Mouse (Mus musculus) liver, postnatal 0 days (tissue): ENCODE measurements at regions not wholly inside any gene's neighbourhood (a gene's known extent, or its start where the extent isn't known, plus 50 kb on each side); places are given as distances from the start of the nearest gene placed in this dataset.

Experiments used
- ATAC-seq: fragments of 200-750 bp; cut with Nextera tagmentation; 2 replicates; pipeline ENCODE4 v1.8.0; 2017; ENCODE audit warnings: mild to moderate bottlenecking, moderate library complexity
- DNase-seq: peaks from one replicate; pipeline ENCODE4 v3.0.0-alpha.2; 2016
- H3K27ac ChIP-seq: fragments of 300-500 bp; sonication (generic); 2 replicates; pipeline ENCODE4 v1.5.1; 2014; ENCODE audit warnings: antibody characterized with exemption, moderate library complexity, mild to moderate bottlenecking, low read depth
- H3K27me3 ChIP-seq: fragments of 300-500 bp; sonication (generic); 2 replicates; pipeline ENCODE4 v1.6.1; 2014; ENCODE audit warnings: low read length, control low read depth, mixed read lengths; ENCODE audit not compliant: insufficient read depth
- H3K36me3 ChIP-seq: fragments of 300-500 bp; sonication (generic); replicated peaks from 2 replicates; pipeline ENCODE4 v1.6.1; 2014; ENCODE audit warnings: mild to moderate bottlenecking, control low read depth, low read length, moderate library complexity, mixed read lengths; ENCODE audit not compliant: insufficient read depth
- H3K4me1 ChIP-seq: fragments of 300-500 bp; sonication (generic); 2 replicates; pipeline ENCODE4 v1.6.1; 2014; ENCODE audit warnings: antibody characterized with exemption, mild to moderate bottlenecking, control low read depth; ENCODE audit not compliant: insufficient read depth
- H3K4me2 ChIP-seq: fragments of 300-500 bp; sonication (generic); 2 replicates; pipeline ENCODE4 v1.6.1; 2014; ENCODE audit warnings: low read depth, mild to moderate bottlenecking, low read length, moderate library complexity, mixed read lengths
- H3K4me3 ChIP-seq: fragments of 300-500 bp; sonication (generic); 2 replicates; pipeline ENCODE4 v1.5.1; 2014; ENCODE audit warnings: low read depth, low read length
- H3K9ac ChIP-seq: fragments of 300-500 bp; sonication (generic); replicated peaks from 2 replicates; pipeline ENCODE4 v1.6.1; 2014; ENCODE audit warnings: mild to moderate bottlenecking, moderate library complexity
- H3K9me3 ChIP-seq: fragments of 300-500 bp; sonication (generic); 2 replicates; pipeline ENCODE4 v1.6.1; 2016; ENCODE audit warnings: mild to moderate bottlenecking, control low read depth, low read length, mixed read lengths
- CTCF ChIP-seq: sonication (generic); IDR thresholded peaks from 2 replicates; pipeline ENCODE4 v1.5.1; 2016; ENCODE audit warnings: antibody characterized with exemption, low read depth
- EP300 ChIP-seq: IDR thresholded peaks from 2 replicates; pipeline ENCODE4 v1.6.1; 2016; ENCODE audit warnings: antibody characterized with exemption, low read depth, mild to moderate bottlenecking
- WGBS: fragments of 180-500 bp; shearing (Covaris S2); extraction: QIAGEN DNeasy Blood & Tissue Kit; methylation state at CpG from one replicate; pipeline ENCODE4 v1.1.7; 2014; ENCODE audit not compliant: insufficient replicate concordance; 5-methylcytosine and 5-hydroxymethylcytosine counted together

GRCm38 (mm10) chr4:131525236-131525635 is 312.9 kb downstream of the Ptpru start:
- no peaks in the 10 kb centered on the region for H3K36me3 ChIP-seq
- no peaks in the 10 kb centered on the region for H3K4me1 ChIP-seq
- TF ChIP-seq CTCF = no peak
- no peak for TF ChIP-seq EP300
- WGBS = 73% methylated on average over 3 of the region's 3 CpGs
- no peak overlapping the region for H3K4me3 ChIP-seq
- H3K27me3 ChIP-seq = no peaks in the 10 kb centered on the region
- ATAC-seq (no peak), DNase-seq (no peak)
- H3K9ac ChIP-seq = no peak overlapping the region
- no peaks in the 10 kb centered on the region for H3K9me3 ChIP-seq
- H3K4me2 ChIP-seq = no peak overlapping the region
- H3K27ac ChIP-seq = no peak overlapping the region

- H3K36me3 ChIP-seq = no peaks in the 10 kb centered on the region
- no peak for TF ChIP-seq CTCF
- no peak for TF ChIP-seq EP300
- no peaks in the 10 kb centered on the region for H3K27me3 ChIP-seq
- 56% methylated on average over 5 of the region's 5 CpGs for WGBS
- no peaks in the 10 kb centered on the region for H3K4me1 ChIP-seq
- H3K4me2 ChIP-seq = no peak overlapping the region
- DNase-seq (no peak), ATAC-seq (no peak)
- no peak overlapping the region for H3K4me3 ChIP-seq
- no peak overlapping the region for H3K27ac ChIP-seq
- H3K9ac ChIP-seq = no peak overlapping the region
- no peaks in the 10 kb centered on the region for H3K9me3 ChIP-seq
These were observed 307.6 kb downstream of the Ptpru start for GRCm38 (mm10) chr4:131530491-131530890.

GRCm38 (mm10) chr4:131531003-131531402 is 307.1 kb downstream of the Ptpru start:
- TF ChIP-seq EP300 = no peak
- TF ChIP-seq CTCF = no peak
- Histone ChIP-seq H3K27ac (no peak overlapping the region), H3K4me3 (no peak overlapping the region), H3K9me3 (no peaks in the 10 kb centered on the region), H3K4me2 (no peak overlapping the region), H3K9ac (no peak overlapping the region), H3K4me1 (no peaks in the 10 kb centered on the region), H3K27me3 (no peaks in the 10 kb centered on the region), H3K36me3 (no peaks in the 10 kb centered on the region)
- no peak for DNase-seq
- ATAC-seq = no peak
- WGBS = 34% methylated on average over 8 of the region's 8 CpGs

DNA sequence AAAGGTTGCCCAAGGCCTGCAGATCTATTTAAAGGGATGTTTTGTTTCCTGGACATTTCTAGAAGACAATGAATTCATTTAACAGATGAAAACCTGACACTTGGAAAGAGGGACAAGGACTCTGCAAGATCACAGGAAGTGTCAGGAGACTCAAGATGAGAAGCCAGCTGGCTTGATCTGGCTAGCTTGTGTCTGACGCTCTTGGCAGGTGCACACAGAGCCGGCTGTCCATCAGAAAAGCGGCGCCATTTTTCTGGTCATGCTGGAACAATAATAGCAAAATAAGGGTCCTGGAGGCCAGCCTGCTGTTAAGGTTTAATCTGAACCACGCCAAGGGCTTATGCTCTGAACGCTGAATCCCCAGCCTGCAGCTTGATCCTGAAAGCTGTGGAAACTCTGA is 303.3 kb downstream of the Ptpru start:
- no peak overlapping the region for H3K27ac ChIP-seq
- no peak overlapping the region for H3K4me2 ChIP-seq
- ATAC-seq (no peak), DNase-seq (no peak)
- no peak overlapping the region for H3K9ac ChIP-seq
- no peaks in the 10 kb centered on the region for H3K9me3 ChIP-seq
- no peaks in the 10 kb centered on the region for H3K27me3 ChIP-seq
- no peaks in the 10 kb centered on the region for H3K4me1 ChIP-seq
- no peak overlapping the region for H3K4me3 ChIP-seq
- TF ChIP-seq EP300 (no peak), CTCF (no peak)
- 88% methylated on average over 6 of the region's 6 CpGs for WGBS
- no peaks in the 10 kb centered on the region for H3K36me3 ChIP-seq

DNA sequence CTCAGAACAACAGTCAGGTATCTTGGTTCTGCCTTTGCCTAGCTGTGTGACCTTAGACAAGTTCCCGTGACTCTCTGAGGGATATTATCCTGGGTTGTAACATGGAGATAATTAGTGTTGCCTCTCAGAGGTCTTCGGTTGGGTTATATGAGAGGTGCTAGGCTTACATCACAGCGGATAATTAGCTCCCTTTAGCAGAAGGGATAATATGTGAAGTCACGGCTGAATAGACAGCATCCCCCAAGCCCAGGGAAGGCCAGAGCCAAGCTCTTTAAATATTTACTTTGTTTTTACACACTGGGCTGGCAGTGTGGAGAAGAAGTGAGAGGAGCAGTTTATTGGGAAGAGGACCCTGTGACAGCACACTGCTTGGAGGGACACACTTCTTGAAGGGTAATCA is 299.9 kb downstream of the Ptpru start:
- Histone ChIP-seq H3K4me2 (no peak overlapping the region), H3K4me3 (no peak overlapping the region), H3K27me3 (no peaks in the 10 kb centered on the region), H3K27ac (no peak overlapping the region), H3K36me3 (no peaks in the 10 kb centered on the region), H3K4me1 (no peaks in the 10 kb centered on the region), H3K9me3 (no peaks in the 10 kb centered on the region), H3K9ac (no peak overlapping the region)
- DNase-seq (no peak), ATAC-seq (no peak)
- WGBS = 63% methylated on average over 4 of the region's 4 CpGs
- TF ChIP-seq EP300 (no peak), CTCF (no peak)

DNA sequence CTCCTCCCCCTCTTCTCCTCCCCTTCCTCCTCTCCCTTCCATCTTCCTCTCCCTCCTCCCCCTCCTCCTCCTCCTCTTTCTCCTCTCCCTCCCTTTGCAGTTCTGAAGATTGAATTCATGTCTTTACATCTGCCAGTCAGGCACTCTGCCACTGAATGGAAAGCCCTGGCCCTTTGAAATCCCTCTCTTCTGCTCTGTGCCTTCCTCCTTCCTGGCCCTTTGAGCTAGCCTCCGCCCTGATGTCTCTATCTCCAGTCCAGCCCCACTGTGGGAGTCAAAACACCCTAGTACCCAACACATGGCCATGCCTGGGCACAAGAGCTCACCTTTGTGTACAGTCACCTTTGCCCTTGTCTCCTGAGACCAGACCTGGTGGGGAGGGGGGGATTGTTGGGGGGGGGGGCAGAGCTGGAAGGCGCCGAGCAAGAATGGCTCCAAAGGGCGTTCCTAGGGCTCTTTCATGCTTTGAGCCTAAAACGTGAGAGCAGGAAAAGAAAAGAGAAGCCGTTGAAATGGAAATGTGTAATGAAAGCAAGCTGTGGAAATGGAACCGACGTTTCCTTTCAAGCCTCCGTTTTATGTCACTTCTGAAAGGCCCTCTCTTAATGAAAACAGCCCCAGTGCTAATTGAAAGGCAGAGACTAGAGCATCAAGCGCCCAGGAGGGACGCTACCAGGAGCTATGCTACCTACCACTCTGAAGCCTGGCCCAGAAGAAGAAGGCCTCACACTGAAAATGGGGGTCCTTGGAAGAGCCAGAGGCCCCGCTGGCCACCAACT is 291.5 kb downstream of the Ptpru start:
- Histone ChIP-seq H3K36me3 (no peaks in the 10 kb centered on the region), H3K4me2 (no peak overlapping the region), H3K4me3 (no peak overlapping the region), H3K27ac (no peak overlapping the region), H3K9me3 (no peaks in the 10 kb centered on the region), H3K9ac (no peak overlapping the region), H3K27me3 (no peaks in the 10 kb centered on the region), H3K4me1 (no peaks in the 10 kb centered on the region)
- ATAC-seq = no peak
- no peak for DNase-seq
- 76% methylated on average over 12 of the region's 12 CpGs for WGBS
- TF ChIP-seq CTCF (no peak), EP300 (no peak)

GRCm38 (mm10) chr4:131549581-131549980 is 288.5 kb downstream of the Ptpru start:
- Histone ChIP-seq H3K27me3 (no peaks in the 10 kb centered on the region), H3K4me2 (no peak overlapping the region), H3K27ac (no peak overlapping the region), H3K36me3 (no peaks in the 10 kb centered on the region), H3K4me3 (no peak overlapping the region), H3K9me3 (no peaks in the 10 kb centered on the region), H3K9ac (no peak overlapping the region), H3K4me1 (no peaks in the 10 kb centered on the region)
- WGBS = 71% methylated on average over 12 of the region's 12 CpGs
- TF ChIP-seq CTCF (no peak), EP300 (no peak)
- ATAC-seq = no peak
- no peak for DNase-seq
